Mouse (Mus musculus) liver, adult 2 months (tissue): ENCODE measurements at regions not wholly inside any gene's neighbourhood (a gene's known extent, or its start where the extent isn't known, plus 50 kb on each side); places are given as distances from the start of the nearest gene placed in this dataset.
"Not testable (repeated sequence)": the region's sequence is repeated elsewhere in the genome, so short reads cannot be mapped to it uniquely, and the experiment has no call there.

Experiments
- CTCF ChIP-seq: fragments of 200-500 bp; IDR thresholded peaks from 2 replicates; pipeline ENCODE4 v1.5.1; 2011; ENCODE audit warnings: low read depth, low read length, control low read depth
- POLR2A ChIP-seq: fragments of 200-500 bp; IDR thresholded peaks from 2 replicates; pipeline ENCODE4 v1.6.1; 2011; ENCODE audit warnings: low read length, control low read depth; ENCODE audit not compliant: insufficient read depth; ENCODE audit errors: extremely low read depth

- TF ChIP-seq CTCF, POLR2A: not testable (repeated sequence)
Observed at GRCm38 (mm10) chr13:3046381-3047105, 491.3 kb upstream of the Gdi2 start.
